Mouse (Mus musculus): ENCODE results near the gene Lypd8.
"Not testable (repeated sequence)": the region's sequence is repeated elsewhere in the genome, so short reads cannot be mapped to it uniquely, and the experiment has no call there.

Lypd8 gene

GRCm38 (mm10) chr11:58378763-58379278 is at the start of gene Lypd8:
Lypd8 (plus strand) TSS chr11:58379043.
- in situ Hi-C loops (cut with MboI): no loop called here

- in situ Hi-C loops (cut with MboI): no loop called here
These were observed 49.0 kb upstream of the Lypd8 start for GRCm38 (mm10) chr11:58329906-58330275.

- in situ Hi-C loops (cut with MboI): no loop called here
These were observed 48.3 kb upstream of the Lypd8 start, which contains the start of the genes Zfp672 and Sh3bp5l for GRCm38 (mm10) chr11:58330276-58331148. Zfp672 (minus strand) TSS chr11:58330339. Sh3bp5l (plus strand) TSS chr11:58330724.

GRCm38 (mm10) chr11:58331149-58331495 is 47.7 kb upstream of the Lypd8 start:
- in situ Hi-C loops (cut with MboI): no loop called here

GRCm38 (mm10) chr11:58331546-58331945 is 47.3 kb upstream of the Lypd8 start:
- in situ Hi-C loops (cut with MboI): no loop called here

- in situ Hi-C loops (cut with MboI): no loop called here
These were observed 44.1 kb upstream of the Lypd8 start for GRCm38 (mm10) chr11:58334746-58335145.

GRCm38 (mm10) chr11:58346745-58347144 is 32.1 kb upstream of the Lypd8 start:
- in situ Hi-C loops (cut with MboI): no loop called here

GRCm38 (mm10) chr11:58350628-58351027 is 28.2 kb upstream of the Lypd8 start:
- in situ Hi-C loops (cut with MboI): no loop called here

GRCm38 (mm10) chr11:58351179-58351578 is 27.7 kb upstream of the Lypd8 start:
- in situ Hi-C loops (cut with MboI): no loop called here

GRCm38 (mm10) chr11:58352681-58353548 is 25.9 kb upstream of the Lypd8 start:
- in situ Hi-C loops (cut with MboI): no loop called here

GRCm38 (mm10) chr11:58353709-58354108 is 25.1 kb upstream of the Lypd8 start:
- in situ Hi-C loops (cut with MboI): no loop called here

- in situ Hi-C loops (cut with MboI): no loop called here
These were observed 24.4 kb upstream of the Lypd8 start for GRCm38 (mm10) chr11:58354476-58354875.

GRCm38 (mm10) chr11:58354927-58355326 is 23.9 kb upstream of the Lypd8 start:
- in situ Hi-C loops (cut with MboI): no loop called here

GRCm38 (mm10) chr11:58357042-58357441 is 21.8 kb upstream of the Lypd8 start:
- in situ Hi-C loops (cut with MboI): no loop called here

- in situ Hi-C loops (cut with MboI): no loop called here
These were observed 20.9 kb upstream of the Lypd8 start for GRCm38 (mm10) chr11:58357844-58358534.

- in situ Hi-C loops (cut with MboI): not testable (repeated sequence)
These were observed 16.3 kb upstream of the Lypd8 start for GRCm38 (mm10) chr11:58362562-58362961.

- in situ Hi-C loops (cut with MboI): no loop called here
These were observed 14.4 kb upstream of the Lypd8 start for GRCm38 (mm10) chr11:58364454-58364853.

- in situ Hi-C loops (cut with MboI): not testable (repeated sequence)
These were observed 12.7 kb upstream of the Lypd8 start for GRCm38 (mm10) chr11:58366191-58366590.

- in situ Hi-C loops (cut with MboI): no loop called here
These were observed 1.6 kb upstream of the Lypd8 start for GRCm38 (mm10) chr11:58377273-58377672.

GRCm38 (mm10) chr11:58377686-58378085 is 1.2 kb upstream of the Lypd8 start:
- in situ Hi-C loops (cut with MboI): no loop called here

GRCm38 (mm10) chr11:58379516-58379915 is 673 bp downstream of the Lypd8 start:
- in situ Hi-C loops (cut with MboI): no loop called here

GRCm38 (mm10) chr11:58382471-58382870 is 3.6 kb downstream of the Lypd8 start:
- in situ Hi-C loops (cut with MboI): no loop called here

Measured in mature B cell (primary cell).